Mouse (Mus musculus) olfactory bulb, adult 2 months (tissue): ENCODE measurements at regions not wholly inside any gene's neighbourhood (a gene's known extent, or its start where the extent isn't known, plus 50 kb on each side); places are given as distances from the start of the nearest gene placed in this dataset.

ENCODE experiments used
- H3K27ac ChIP-seq: fragments of 200-500 bp; 2 replicates; pipeline ENCODE4 v1.5.1; 2012; ENCODE audit warnings: low read depth, low read length; ENCODE audit not compliant: insufficient read depth
- H3K4me1 ChIP-seq: fragments of 200-500 bp; 2 replicates; pipeline ENCODE4 v1.6.1; 2012; ENCODE audit warnings: low read length; ENCODE audit not compliant: control insufficient read depth, insufficient read depth
- H3K4me3 ChIP-seq: fragments of 200-500 bp; 2 replicates; pipeline ENCODE4 v1.5.1; 2012; ENCODE audit warnings: mild to moderate bottlenecking, low read depth, low read length, moderate library complexity; ENCODE audit not compliant: insufficient read depth
- CTCF ChIP-seq: fragments of 200-500 bp; IDR thresholded peaks from 2 replicates; pipeline ENCODE4 v1.5.1; 2012; ENCODE audit warnings: low read depth, mild to moderate bottlenecking, low read length, moderate library complexity; ENCODE audit not compliant: insufficient read depth
- POLR2A ChIP-seq: fragments of 200-500 bp; IDR thresholded peaks from 2 replicates; pipeline ENCODE4 v1.6.1; 2012; ENCODE audit warnings: mild to moderate bottlenecking, low read depth, low read length, moderate library complexity; ENCODE audit not compliant: insufficient read depth
- WGBS: fragments of 180-500 bp; shearing (Covaris S2); methylation state at CpG from one replicate; pipeline ENCODE4 v1.1.7; 2018; 5-methylcytosine and 5-hydroxymethylcytosine counted together

- TF ChIP-seq POLR2A (no peak), CTCF (no peak)
- Histone ChIP-seq H3K27ac (no peak overlapping the region), H3K4me1 (no peaks in the 10 kb centered on the region), H3K4me3 (no peak overlapping the region)
- WGBS = 78% methylated on average over 1 of the region's 1 CpGs
These were observed 202.8 kb upstream of the Hnrnpa3 start for GRCm38 (mm10) chr2:75456272-75456671.

GRCm38 (mm10) chr2:75457423-75457822 is 201.6 kb upstream of the Hnrnpa3 start:
- TF ChIP-seq POLR2A (no peak), CTCF (no peak)
- Histone ChIP-seq H3K4me3 (no peak overlapping the region), H3K27ac (no peak overlapping the region), H3K4me1 (no peaks in the 10 kb centered on the region)
- WGBS = 99% methylated on average over 3 of the region's 3 CpGs

- H3K4me1 ChIP-seq = no peaks in the 10 kb centered on the region
These were observed 200.2 kb upstream of the Hnrnpa3 start for GRCm38 (mm10) chr2:75458898-75459297.

GRCm38 (mm10) chr2:75460419-75460818 is 198.6 kb upstream of the Hnrnpa3 start:
- Histone ChIP-seq H3K27ac (no peak overlapping the region), H3K4me1 (no peaks in the 10 kb centered on the region), H3K4me3 (no peak overlapping the region)
- 90% methylated on average over 5 of the region's 5 CpGs for WGBS
- TF ChIP-seq POLR2A (no peak), CTCF (no peak)

More at GRCm38 (mm10) chr2:75458898-75459297, 200.2 kb upstream of the Hnrnpa3 start:
- no peak overlapping the region for H3K4me3 ChIP-seq
- no peak for TF ChIP-seq POLR2A
- no peak for TF ChIP-seq CTCF
- WGBS = 86% methylated on average over 3 of the region's 3 CpGs
- H3K27ac ChIP-seq = no peak overlapping the region

- WGBS = 67% methylated on average over 5 of the region's 5 CpGs
- H3K27ac ChIP-seq = no peak overlapping the region
- TF ChIP-seq CTCF = no peak
- TF ChIP-seq POLR2A = no peak
These were observed 198.0 kb upstream of the Hnrnpa3 start for GRCm38 (mm10) chr2:75461019-75461418.

GRCm38 (mm10) chr2:75461421-75461991 is 197.6 kb upstream of the Hnrnpa3 start:
- H3K27ac ChIP-seq = no peak overlapping the region
- H3K4me3 ChIP-seq = no peak overlapping the region
- no peak for TF ChIP-seq POLR2A
- TF ChIP-seq CTCF = no peak
- H3K4me1 ChIP-seq = no peaks in the 10 kb centered on the region
- WGBS = 69% methylated on average over 10 of the region's 10 CpGs

More at GRCm38 (mm10) chr2:75461019-75461418, 198.0 kb upstream of the Hnrnpa3 start:
- no peaks in the 10 kb centered on the region for H3K4me1 ChIP-seq
- no peak overlapping the region for H3K4me3 ChIP-seq

GRCm38 (mm10) chr2:75462030-75462671 is 196.9 kb upstream of the Hnrnpa3 start:
- TF ChIP-seq POLR2A (no peak), CTCF (no peak)

GRCm38 (mm10) chr2:75463091-75463490 is 196.0 kb upstream of the Hnrnpa3 start:
- 90% methylated on average over 9 of the region's 9 CpGs for WGBS
- no peak overlapping the region for H3K4me3 ChIP-seq
- H3K4me1 ChIP-seq = no peaks in the 10 kb centered on the region
- H3K27ac ChIP-seq = no peak overlapping the region
- no peak for TF ChIP-seq CTCF

More at GRCm38 (mm10) chr2:75462030-75462671, 196.9 kb upstream of the Hnrnpa3 start:
- H3K4me3 ChIP-seq = no peak overlapping the region
- no peaks in the 10 kb centered on the region for H3K4me1 ChIP-seq
- H3K27ac ChIP-seq = no peak overlapping the region
- WGBS = 85% methylated on average over 5 of the region's 5 CpGs

GRCm38 (mm10) chr2:75464429-75464828 is 194.6 kb upstream of the Hnrnpa3 start:
- 37% methylated on average over 2 of the region's 2 CpGs for WGBS
- Histone ChIP-seq H3K4me3 (no peak overlapping the region), H3K4me1 (no peaks in the 10 kb centered on the region), H3K27ac (no peak overlapping the region)
- TF ChIP-seq CTCF = no peak
- no peak for TF ChIP-seq POLR2A

GRCm38 (mm10) chr2:75468851-75469250 is 190.2 kb upstream of the Hnrnpa3 start:
- 84% methylated on average over 8 of the region's 8 CpGs for WGBS
- Histone ChIP-seq H3K27ac (no peak overlapping the region), H3K4me1 (peaks cover 8% of the 10 kb centered on the region), H3K4me3 (no peak overlapping the region)
- TF ChIP-seq POLR2A = no peak
